Mouse (Mus musculus) heart, embryonic 14.5 days (tissue): Measurements from ENCODE around the gene Trim61. TPM values are rescaled to one million over a fixed set of nuclear protein-coding genes. Genes with fewer than 3 reads are reported as not detected.
"Not testable (repeated sequence)": the region's sequence is repeated elsewhere in the genome, so short reads cannot be mapped to it uniquely, and the experiment has no call there.

Experiments
- ATAC-seq: fragments of 200-750 bp; cut with Nextera tagmentation; 2 replicates; pipeline ENCODE4 v1.8.0; 2017; ENCODE audit warnings: low read depth, moderate TSS enrichment; ENCODE audit not compliant: insufficient number of reproducible peaks, insufficient read depth, low FRiP score
- H3K27ac ChIP-seq, 2 experiments: fragments of 200-500 bp in 1 of 2; fragments of 300-500 bp in 1 of 2; sonication (generic) in 1 of 2; replicated peaks in 1 of 2; 2 replicates each; pipeline ENCODE4 v1.5.1; 2012 to 2014; ENCODE audit warnings: low read depth in 2 of 2, low read length in 2 of 2, control low read depth in 1 of 2, mild to moderate bottlenecking in 1 of 2, mixed read lengths in 1 of 2; ENCODE audit not compliant: control insufficient read depth in 1 of 2, insufficient read depth in 1 of 2
- H3K27me3 ChIP-seq: fragments of 300-500 bp; sonication (generic); 2 replicates; pipeline ENCODE4 v1.6.1; 2014; ENCODE audit warnings: mild to moderate bottlenecking, low read length, control low read depth; ENCODE audit not compliant: control insufficient read depth, insufficient read depth
- H3K36me3 ChIP-seq: fragments of 300-500 bp; sonication (generic); 2 replicates; pipeline ENCODE4 v1.6.1; 2014; ENCODE audit warnings: mild to moderate bottlenecking, control low read depth, low read length, mixed read lengths; ENCODE audit not compliant: control insufficient read depth, insufficient read depth
- H3K4me1 ChIP-seq, 2 experiments: fragments of 200-500 bp in 1 of 2; fragments of 300-500 bp in 1 of 2; sonication (generic) in 1 of 2; 2 replicates each; pipeline ENCODE4 v1.6.1; 2012 to 2014; ENCODE audit warnings: low read length in 2 of 2, control low read depth in 1 of 2, mixed read lengths in 1 of 2; ENCODE audit not compliant: control insufficient read depth in 2 of 2, insufficient read depth in 2 of 2
- H3K4me2 ChIP-seq: fragments of 300-500 bp; sonication (generic); 2 replicates; pipeline ENCODE4 v1.6.1; 2014; ENCODE audit warnings: mild to moderate bottlenecking, low read length
- H3K4me3 ChIP-seq, 2 experiments: fragments of 200-500 bp in 1 of 2; fragments of 300-500 bp in 1 of 2; sonication (generic) in 1 of 2; 2 replicates each; pipeline ENCODE4 v1.5.1; 2012 to 2014; ENCODE audit warnings: low read length in 2 of 2, mild to moderate bottlenecking in 2 of 2, control low read depth in 1 of 2, low read depth in 1 of 2, moderate library complexity in 1 of 2; ENCODE audit not compliant: control insufficient read depth in 1 of 2, insufficient read depth in 1 of 2
- H3K9ac ChIP-seq: fragments of 300-500 bp; sonication (generic); 2 replicates; pipeline ENCODE4 v1.6.1; 2014; ENCODE audit warnings: mild to moderate bottlenecking, low read length
- H3K9me3 ChIP-seq: fragments of 300-500 bp; sonication (generic); 2 replicates; pipeline ENCODE4 v1.6.1; 2016; ENCODE audit warnings: low read length, control low read depth; ENCODE audit not compliant: control insufficient read depth
- WGBS: fragments of 180-500 bp; shearing (Covaris S2); extraction: QIAGEN DNeasy Blood & Tissue Kit; methylation state at CpG from one replicate; pipeline ENCODE4 v1.1.7; 2014; 5-methylcytosine and 5-hydroxymethylcytosine counted together
- polyA plus RNA-seq: library from polyadenylated mRNA; unstranded; fragments of >200 nt; fragmentation: Nextera tagmentation; extraction: Ambion mirVana; gene quantifications from 2 replicates; pipeline ENCODE4 v1.2.1, GENCODE M21; 2014

The Trim61 gene
- polyA plus RNA-seq, 1 experiment from 2014 or later, result 0.24 TPM

DNA sequence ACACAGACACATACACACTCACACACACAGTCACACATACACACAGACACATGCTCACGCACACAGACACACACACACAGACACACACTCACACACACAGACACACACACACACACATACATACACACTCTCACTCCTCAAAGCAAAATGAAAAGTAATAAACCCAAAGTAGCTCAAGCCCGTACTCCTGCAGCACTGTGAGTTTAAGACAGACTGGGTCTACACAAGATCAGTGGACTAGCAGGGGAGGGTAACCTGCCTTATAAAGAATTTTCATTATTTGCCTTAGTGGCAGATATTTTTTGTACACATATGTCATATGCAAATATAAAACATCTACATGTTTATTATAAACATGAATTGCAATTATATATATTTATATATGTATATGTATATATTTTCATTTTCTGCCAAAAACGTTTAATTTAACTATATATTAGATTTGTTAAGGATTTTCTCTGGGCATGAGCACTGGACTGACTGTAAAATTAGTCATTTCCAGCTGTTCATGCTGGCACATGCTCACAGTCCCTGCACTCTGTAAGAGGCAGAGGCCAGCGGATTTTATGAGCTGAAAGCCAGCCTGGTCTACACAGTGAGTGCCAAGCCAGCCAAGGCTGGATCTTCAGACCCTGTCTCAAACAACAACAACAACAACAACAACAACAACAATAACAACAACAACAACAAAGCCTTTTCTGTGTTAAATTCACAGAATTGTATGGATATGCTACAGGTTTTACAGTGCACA, 12.6 kb upstream of the Trim61 start:
- Histone ChIP-seq H3K4me1 (0 out of 4 replicates have a peak, but pooled peaks cover 0 to 2% of the 10 kb centered on the region in 2 experiments), H3K9me3 (no peaks in the 10 kb centered on the region), H3K27me3 (no peaks in the 10 kb centered on the region), H3K4me3 (no peak overlapping the region), H3K27ac (no peak overlapping the region), H3K9ac (no peak overlapping the region), H3K36me3 (no peaks in the 10 kb centered on the region), H3K4me2 (no peak overlapping the region)
- no peak for ATAC-seq
- WGBS, result 74% methylated on average over 4 of the region's 4 CpGs

DNA sequence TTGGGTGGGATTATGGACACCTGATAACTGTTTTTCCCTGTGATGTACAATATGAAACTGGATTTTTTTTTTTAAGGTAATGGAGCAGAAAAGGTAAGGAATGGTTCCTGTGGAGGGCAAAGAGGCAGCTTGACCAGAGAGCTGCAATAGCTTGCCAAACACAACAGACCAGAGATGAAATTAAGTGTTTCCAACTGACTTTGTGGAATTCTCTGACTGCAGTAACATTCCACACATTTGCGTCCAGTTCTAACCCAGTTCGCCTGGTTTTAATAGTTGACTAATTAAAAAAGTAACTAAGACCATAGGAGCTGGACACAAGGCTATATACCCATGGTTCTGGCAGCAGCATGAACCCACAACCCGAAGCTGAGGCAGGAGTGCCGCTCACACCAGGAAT, 11.5 kb upstream of the Trim61 start:
- Histone ChIP-seq H3K9ac (no peak overlapping the region), H3K27me3 (no peaks in the 10 kb centered on the region), H3K4me1 (no peaks in the 10 kb centered on the region), H3K36me3 (no peaks in the 10 kb centered on the region), H3K27ac (no peak overlapping the region), H3K9me3 (no peaks in the 10 kb centered on the region), H3K4me3 (no peak overlapping the region), H3K4me2 (no peak overlapping the region)
- 79% methylated on average over 4 of the region's 4 CpGs for WGBS
- no peak for ATAC-seq

DNA sequence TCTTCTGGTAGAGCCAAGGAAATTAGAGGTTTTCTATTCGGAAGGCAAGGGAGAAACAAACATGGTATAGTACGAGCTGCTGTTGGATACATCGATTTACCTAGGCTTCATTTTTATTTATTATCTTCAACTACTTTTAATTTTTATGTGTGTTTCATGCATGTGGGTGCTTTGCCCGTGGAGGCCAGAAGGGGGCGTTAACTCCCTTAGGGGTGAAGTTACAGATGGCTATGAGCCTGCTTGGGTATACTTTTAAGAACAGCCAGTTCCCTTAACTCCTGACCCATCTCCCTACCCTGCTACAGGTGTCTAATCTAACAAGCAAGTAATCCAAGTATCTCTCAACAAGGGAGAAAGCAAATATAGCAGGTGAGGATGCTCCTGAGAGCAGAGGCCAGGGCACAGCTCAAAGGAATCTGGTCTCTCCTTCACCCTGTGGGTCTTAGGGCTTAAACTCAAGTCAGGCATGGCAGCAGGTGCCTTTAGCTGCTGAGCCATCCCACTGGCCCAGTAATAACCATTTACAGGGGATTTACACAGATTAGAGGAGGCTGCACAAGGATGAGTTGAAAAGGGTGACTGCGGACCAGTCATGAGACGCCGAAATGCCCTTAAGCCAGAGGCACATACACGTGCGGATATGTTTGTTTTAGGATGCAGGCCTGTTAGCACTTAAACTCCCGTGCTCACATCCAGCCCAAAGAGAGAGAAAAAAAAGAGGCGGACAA, 10.8 kb upstream of the Trim61 start:
- 79% methylated on average over 12 of the region's 12 CpGs for WGBS
- H3K9ac ChIP-seq, result no peak overlapping the region
- no peaks in the 10 kb centered on the region for H3K9me3 ChIP-seq
- H3K27ac ChIP-seq, result no peak overlapping the region
- H3K27me3 ChIP-seq, result no peaks in the 10 kb centered on the region
- no peak overlapping the region for H3K4me2 ChIP-seq
- no peaks in the 10 kb centered on the region for H3K4me1 ChIP-seq
- H3K36me3 ChIP-seq, result no peaks in the 10 kb centered on the region
- ATAC-seq, result no peak
- no peak overlapping the region for H3K4me3 ChIP-seq

DNA sequence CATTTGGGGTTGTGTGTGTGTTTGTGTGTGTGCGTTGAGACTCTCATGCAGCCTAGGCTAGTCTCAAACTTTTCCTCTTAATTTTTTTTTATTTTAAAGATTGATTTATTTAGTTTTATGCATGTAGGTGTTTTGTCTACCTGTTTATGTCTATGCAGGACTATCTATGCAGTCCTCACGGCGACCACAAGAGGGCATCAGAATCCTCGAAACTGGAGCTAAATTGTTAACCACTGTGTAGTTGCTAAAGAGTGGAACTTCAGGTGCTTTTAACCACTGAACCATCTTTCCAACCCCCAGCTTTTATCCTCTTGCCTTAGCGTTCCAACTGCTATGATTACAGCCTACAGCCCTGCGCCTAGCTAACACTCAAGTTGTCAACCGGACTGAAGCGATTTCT, 4.2 kb upstream of the Trim61 start:
- no peak overlapping the region for H3K4me2 ChIP-seq
- no peaks in the 10 kb centered on the region for H3K9me3 ChIP-seq
- H3K4me3 ChIP-seq, result no peak overlapping the region
- no peaks in the 10 kb centered on the region for H3K4me1 ChIP-seq
- H3K36me3 ChIP-seq, result no peaks in the 10 kb centered on the region
- 48% methylated on average over 8 of the region's 8 CpGs for WGBS
- no peak overlapping the region for H3K9ac ChIP-seq
- no peaks in the 10 kb centered on the region for H3K27me3 ChIP-seq
- ATAC-seq, result no peak
- no peak overlapping the region for H3K27ac ChIP-seq

DNA sequence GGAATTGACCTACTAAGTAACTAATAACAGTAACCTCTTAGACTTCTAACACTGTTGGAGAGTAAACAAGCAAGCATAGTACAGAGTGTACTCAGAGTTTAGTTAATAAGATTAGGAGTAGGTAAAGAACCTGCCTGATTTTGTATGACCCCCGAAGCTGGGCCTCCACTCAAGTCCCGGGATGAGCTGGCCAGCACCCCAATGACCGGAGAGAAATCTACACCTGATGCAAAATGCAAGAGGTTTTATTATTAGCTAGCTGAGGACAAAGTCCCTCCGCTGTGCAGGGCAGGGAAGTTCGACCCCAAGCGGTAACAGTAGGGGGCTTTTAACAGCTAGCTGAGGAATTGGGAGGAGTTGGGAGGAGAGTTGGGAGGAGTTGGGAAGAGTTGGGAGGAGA, 10.7 kb downstream of the Trim61 start:
- WGBS, result 77% methylated on average over 6 of the region's 6 CpGs
- not testable (repeated sequence) for H3K4me2 ChIP-seq, H3K4me3 ChIP-seq, H3K27me3 ChIP-seq, H3K9me3 ChIP-seq, H3K27ac ChIP-seq, ATAC-seq, H3K4me1 ChIP-seq, H3K36me3 ChIP-seq, H3K9ac ChIP-seq

DNA sequence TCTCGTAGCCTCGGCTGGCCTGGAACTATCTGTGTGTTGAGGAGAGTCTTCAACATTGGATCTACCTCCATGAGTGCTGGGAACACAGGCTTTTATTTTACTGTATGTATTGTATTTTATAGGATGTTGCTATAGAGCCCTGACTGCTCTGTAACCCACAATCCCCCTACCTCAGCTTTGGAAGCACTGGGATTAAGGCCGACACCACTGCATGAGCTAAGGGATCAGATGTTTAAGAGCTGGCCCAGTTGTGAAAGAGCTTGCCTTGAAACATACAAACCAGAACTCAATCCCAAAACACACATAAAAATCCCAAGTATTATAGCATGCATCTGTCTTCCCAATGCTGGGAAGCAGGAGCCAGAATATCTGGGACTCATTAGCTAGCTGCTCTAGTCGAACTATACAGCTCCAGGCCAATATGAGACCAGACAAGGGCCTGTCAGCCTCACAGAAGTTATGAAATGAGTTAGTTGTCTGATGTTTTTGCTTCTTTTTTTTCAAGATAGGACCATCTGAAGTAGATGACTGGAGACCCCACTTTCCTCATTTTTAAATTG, 19.4 kb downstream of the Trim61 start:
- no peak overlapping the region for H3K27ac ChIP-seq
- no peaks in the 10 kb centered on the region for H3K9me3 ChIP-seq
- H3K4me2 ChIP-seq, result no peak overlapping the region
- no peaks in the 10 kb centered on the region for H3K36me3 ChIP-seq
- no peak overlapping the region for H3K4me3 ChIP-seq
- no peaks in the 10 kb centered on the region for H3K4me1 ChIP-seq
- 78% methylated on average over 4 of the region's 4 CpGs for WGBS
- no peaks in the 10 kb centered on the region for H3K27me3 ChIP-seq
- no peak overlapping the region for H3K9ac ChIP-seq
- ATAC-seq, result no peak

DNA sequence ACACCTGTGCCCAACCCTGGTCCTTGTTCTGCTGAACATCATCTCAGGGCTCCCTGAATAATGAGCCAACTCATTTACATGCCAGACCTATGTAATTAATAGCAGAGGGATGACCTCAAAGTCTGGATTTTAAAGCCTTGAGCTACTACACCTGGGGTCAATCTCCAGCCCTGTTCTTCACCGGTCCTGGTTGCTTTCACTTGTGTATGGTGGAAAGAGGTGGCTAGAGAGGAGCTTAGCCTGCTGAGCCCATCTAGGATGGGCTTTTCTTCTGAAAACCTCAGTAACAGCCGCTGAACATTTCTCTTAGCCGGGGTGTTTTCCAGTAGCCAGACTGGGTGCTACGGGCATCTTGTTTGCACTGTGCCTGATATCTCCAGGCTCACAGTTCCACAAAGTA, 30.6 kb downstream of the Trim61 start, which contains the start of gene Trim75:
Trim75 (minus strand) TSS at position 101 of the 400 bp plus-strand sequence.
- no peak within 1 kb of the TSS for H3K9ac ChIP-seq
- H3K9me3 ChIP-seq, result 0 out of 2 replicates have a peak, but pooled peaks cover 3% of the 10 kb centered on the region
- no peak for ATAC-seq
- no peaks in the 10 kb centered on the region for H3K36me3 ChIP-seq
- no peak within 1 kb of the TSS for H3K27ac ChIP-seq
- no peaks in the 10 kb centered on the region for H3K27me3 ChIP-seq
- no peak within 1 kb of the TSS for H3K4me3 ChIP-seq
- H3K4me1 ChIP-seq, result no peaks in the 10 kb centered on the region
- H3K4me2 ChIP-seq, result no peak within 1 kb of the TSS
- WGBS, result 87% methylated on average over 4 of the region's 4 CpGs
